Mouse (Mus musculus) urinary bladder, postnatal 4 days (tissue): ENCODE results near the gene Hes1.

Experiments
- DNase-seq, 2 experiments: peaks; one replicate each; pipeline ENCODE4 v3.0.0; 2021 to 2022; ENCODE audit warnings: low spot score in 2 of 2

Gene Hes1

DNA sequence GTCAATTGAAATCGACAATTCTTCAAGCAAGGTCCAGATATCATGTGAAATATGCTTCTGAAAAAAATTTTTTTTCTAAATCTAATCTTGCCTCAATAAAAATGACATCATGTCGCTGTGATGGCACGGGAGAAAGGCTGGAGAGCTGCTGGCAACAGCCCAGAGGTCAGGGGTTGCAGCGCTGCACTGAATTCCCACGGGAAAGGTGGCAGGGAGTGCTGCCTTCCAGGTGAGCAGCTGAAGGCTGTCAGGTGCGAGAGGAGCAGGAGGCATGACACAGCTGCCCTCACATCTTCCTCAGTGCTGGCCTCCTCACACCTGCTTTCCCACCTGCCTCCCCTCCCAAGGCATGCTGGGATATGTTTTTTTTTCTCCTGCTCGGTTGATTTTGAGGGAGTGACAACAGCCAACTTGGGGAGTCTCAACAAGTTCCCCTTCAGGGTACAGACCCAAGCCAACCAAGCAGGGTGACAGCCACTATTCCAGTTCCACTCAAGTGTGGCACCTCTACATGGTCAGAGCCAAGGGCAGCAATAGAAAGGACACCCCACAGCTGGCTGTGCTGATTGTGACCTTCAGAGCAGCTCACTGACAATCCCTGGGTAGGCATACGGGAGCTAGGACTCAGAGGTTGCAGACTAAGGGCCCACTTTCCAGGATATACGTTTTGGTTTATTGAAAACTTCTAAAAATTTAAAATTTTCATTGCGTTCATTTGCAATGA is 13.3 kb upstream of the Hes1 start:
- no peak for DNase-seq

DNA sequence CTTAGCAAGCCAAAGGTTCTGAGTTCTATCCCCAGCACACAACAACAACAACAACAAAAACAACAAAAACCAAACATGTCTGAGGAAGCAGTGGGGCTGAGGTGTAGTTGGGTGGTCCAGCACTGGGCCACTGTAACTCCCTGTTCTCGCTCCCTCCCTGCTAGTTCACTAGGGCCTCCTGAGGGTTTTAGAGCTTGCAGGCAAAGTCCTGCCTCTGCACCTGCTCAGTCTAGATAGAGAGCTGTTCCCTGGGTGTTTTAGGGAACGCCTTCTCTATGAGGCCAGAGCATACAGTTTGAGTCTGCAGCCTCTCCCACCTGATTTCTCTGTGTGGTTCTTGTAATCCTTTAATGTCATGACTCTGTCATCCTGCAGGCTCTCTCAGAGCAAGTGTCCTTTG is 11.9 kb upstream of the Hes1 start:
- no peak for DNase-seq

DNA sequence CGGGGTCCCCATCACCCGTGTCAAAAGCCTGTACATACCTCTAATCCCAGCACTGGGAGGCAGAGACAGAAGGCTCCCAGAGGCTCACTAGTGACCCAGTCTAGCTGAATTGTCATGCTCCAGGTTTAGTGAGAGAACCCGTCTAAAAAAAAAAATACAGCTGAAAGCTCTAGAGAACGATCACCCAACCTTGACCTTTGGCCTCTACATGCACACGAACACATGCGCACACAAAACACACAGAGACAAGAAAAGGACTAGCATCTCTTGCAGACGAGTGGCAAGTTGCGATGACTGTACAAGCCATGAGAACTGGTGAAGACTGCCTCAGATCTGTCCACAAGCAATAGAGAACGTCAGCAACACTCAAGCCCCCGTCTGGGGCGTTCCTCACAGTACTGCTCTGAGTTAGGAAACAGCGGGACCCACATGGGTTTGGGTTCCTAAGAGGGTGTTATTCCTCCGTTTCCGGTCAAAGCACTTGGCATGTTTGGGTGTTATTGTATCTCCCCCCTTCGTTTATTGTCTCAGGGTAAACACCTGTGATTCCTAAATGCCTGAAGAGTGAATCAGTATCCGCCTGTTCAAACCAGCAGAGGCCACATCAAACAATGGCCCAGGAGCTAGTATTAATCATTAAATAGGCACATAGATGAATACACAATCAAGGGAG is 11.2 kb upstream of the Hes1 start:
- DNase-seq: no peak

DNA sequence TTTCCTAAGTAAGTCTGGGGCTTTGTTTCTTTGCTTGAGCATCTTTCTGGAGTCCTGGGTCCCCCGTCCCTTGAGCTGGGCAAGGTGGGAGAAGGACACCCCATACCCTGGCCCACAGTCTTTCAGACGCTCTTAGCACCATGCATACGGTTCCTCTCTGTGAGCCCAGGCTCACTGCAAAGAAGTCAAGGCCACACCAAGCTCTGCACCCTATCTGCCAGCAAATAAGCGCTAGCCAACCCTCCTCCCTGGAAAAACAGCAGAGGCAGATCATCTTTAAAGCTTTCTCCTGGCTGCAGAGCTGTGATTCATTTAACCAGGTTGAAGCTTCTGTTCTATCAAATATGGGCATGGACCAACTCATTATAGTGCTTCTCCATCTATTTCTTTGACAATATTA is 9.6 kb upstream of the Hes1 start:
- DNase-seq: no peak

DNA sequence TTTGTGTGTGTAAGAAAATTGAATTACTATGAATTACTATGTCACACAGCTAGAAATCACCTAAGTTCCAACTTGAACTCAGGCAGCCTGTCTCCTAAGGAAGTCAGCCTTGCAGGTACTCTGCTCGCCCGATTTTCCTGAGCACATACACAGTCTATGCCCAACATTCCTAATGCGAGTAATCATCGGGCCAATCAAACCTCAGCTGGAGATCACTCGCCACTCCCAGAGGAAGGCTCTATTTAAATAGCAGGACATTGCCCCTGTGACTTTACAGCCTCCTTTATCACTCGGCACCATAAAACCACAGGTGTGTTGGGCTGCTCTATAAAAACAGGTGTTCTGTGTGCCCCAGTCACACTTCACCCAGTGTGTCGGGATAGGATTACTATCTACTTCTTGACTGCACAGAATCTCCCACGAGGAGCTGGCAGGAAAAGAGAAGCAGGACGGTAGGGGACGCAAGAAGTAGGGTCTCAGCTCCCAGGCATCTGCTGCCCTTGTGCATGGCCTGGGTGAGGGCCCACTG is 8.8 kb upstream of the Hes1 start:
- no peak for DNase-seq

DNA sequence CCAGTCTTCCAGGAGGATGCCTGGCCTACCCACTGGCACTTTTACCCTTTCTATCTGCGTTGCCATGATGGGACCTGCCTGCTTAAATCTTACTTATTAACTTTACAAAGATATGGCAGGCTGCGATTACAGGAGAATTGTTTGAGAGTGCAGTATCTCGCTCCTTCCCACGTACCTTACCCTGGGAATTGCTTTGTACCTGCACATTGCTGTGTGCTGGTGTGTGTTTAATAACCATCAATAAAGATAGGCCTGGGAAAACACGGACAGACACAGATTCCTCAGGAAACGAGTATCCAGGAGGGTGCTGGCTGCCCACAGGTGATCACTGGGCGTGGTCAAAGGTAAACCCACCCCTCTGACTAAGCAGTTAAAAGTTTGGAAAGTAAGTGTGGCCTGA is 8.3 kb upstream of the Hes1 start:
- no peak for DNase-seq

DNA sequence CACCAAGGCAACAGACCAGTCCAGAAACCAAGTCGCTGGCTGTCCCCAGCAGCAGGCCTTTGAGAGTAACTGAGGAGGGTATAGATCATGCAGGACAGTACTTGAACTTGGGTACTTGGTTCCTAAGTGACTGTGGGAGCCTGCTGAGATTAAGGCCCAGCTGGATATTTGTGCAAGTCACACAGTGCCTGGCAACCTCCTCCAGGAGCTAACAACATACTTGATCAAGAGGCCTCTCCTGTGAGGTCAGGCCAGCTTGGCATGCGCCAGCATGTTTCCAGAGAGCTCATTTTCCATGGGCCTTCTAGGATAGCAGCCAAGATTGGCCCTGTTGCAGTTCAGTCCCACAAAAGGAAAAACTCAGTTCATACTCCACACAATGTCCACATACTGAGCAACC is 7.3 kb upstream of the Hes1 start:
- DNase-seq: no peak

DNA sequence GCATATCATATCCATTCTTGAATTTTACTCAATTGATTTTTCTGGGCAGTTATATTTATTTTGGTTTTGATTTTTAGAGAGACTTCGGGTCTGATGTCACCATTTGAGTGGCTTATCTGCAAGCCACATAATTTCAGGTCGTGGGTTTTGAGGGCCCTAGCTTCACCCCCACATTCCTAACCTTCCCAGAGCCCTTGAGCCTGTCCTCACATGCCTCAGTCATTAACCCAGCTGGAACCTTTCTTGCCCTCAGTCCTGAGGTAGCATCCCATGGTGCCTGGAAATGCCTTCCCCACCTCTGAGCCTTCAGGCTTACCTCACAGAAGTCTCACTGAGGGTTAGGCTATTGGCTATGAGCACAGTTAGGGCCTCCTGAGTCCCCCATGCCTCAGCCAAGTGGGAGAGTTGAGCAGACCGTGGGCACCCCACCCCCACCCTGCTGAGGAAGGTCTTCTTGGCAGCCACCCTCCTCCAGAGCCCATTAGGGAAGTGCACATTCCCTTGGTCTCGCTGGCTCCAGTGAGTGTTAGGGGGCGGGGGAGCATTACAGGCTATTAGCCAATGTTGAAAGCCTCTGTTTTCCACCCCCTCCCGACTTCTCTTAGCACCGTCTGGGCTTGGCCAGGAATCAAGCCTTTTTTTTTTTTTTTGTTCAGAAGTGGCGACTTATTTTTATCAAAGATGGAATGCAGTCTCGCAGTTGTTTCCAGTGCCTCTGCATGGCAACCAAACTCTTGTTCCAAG is 5.0 kb upstream of the Hes1 start:
- DNase-seq: no peak

DNA sequence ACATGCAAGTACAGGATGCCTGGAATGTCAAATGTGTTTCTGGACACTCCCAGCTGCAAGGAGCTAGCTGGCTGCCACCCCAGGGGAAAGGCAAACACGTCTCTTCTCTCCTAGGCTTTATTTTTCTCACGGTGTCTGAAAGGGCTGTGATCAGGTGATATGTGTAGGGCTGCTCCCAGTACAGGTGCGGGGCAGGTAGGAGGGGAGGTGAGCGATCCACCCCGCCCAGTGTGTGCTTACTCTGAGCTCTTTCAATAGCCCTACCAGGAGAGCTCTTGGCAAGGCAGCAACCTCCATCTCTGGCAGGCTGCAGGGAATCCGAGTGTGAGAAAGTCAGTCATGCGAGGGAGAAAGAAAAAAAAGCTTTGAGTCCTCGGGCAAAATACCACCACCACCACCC is 3.8 kb upstream of the Hes1 start:
- DNase-seq: no peak

DNA sequence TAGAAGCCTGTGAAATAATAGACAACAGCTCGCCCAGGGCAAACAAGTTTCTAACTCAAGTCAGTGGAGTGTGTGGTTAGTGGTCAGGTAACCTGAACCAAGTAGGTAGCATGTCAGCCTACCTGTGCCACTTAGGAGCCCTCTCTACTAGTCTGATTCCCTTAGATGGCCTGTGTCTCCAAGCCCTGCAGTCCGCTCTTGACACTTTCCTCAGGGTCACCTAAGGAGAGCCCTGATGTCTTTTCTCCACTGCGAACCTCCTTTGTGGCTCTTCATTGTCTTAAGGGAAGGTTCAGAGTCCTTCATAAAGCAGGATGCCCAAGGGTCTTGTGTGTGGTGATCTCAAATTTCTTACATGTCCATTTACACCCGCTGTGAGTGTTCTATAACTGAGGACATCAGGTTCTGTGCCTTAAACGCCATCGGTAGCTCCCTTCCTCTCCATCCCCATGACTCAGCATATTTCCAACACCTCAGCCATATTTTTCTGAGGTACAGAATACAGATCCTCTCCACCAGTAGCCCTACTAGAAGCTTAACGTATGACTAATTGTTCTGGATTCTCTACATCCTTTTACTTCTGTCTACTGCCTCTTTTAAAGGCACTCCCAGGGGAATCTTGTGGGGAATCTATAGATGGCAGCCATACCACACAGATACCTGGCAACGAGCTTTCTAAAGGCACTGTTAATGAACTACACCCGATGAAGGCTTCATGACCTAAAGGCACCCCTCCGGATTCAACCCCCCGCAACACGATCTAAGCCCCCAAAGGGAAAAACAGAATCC is 1.7 kb upstream of the Hes1 start:
- no peak for DNase-seq

DNA sequence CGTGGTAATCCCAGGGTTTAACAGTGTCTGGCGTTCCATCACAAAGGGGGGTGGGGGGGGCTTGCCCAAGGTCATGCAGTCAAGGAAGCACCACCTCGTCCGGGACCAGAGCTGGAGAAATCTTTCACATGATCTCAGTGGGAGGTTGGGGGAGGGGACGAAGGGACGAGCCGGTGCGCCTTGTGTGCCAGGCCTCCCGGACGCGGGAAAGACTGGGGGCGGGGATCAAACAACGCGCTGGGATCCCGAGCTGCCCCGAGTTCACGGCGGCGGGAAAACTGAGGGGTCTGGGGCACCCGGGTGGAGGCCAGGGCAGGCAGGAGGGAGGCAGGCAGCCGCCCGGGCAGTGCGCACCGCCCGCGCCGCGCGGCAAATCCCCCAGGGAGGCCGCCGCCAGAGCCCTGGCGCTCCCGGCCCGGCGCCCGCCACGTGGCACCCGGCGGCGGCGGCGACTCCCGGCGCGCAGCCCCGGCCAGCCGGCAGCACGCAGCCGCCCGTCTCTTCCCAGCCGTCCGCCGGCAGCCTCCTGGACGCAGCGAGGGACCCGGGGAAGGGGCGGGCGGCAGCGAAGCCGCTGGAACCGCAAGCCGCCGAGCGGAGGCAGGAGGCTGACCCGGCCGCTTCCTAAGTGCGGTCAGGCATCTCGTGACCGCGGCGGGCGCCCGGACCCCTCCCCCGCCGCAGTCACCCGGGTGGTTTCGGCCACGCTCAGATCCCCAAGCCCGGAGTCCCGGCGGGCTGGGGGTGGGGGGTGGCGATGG is 883 bp upstream of the Hes1 start:
- peak; percentile 66 to 78 for DNase-seq

DNA sequence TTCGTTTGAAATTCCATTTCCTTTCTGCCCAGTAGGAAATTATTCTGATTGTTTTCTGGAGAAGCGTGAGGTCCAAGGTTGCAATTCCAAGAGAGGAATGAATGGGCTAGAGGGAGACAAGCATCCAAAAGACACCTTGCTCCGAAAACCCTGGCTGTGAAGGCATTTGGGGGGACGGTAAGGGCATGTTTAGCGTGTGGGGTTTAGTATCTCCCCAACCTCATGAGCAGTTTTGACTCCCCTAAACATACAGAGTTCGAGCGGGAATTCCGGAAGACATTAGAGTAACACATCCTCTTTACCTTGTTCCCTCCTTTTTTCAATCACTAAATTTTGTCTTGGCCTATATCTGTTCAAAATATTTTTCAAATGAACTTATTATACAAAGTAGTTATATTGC is 429 bp downstream of the Hes1 start:
- DNase-seq: no peak

DNA sequence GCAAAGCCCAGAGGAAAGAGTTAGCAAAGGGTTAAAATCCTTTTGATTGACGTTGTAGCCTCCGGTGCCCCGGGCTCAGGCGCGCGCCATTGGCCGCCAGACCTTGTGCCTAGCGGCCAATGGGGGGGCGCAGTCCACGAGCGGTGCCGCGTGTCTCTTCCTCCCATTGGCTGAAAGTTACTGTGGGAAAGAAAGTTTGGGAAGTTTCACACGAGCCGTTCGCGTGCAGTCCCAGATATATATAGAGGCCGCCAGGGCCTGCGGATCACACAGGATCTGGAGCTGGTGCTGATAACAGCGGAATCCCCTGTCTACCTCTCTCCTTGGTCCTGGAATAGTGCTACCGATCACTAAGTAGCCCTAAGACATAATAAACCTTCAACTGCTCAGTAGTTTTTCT is 893 bp downstream of the Hes1 start:
- DNase-seq: peak; percentile 91

DNA sequence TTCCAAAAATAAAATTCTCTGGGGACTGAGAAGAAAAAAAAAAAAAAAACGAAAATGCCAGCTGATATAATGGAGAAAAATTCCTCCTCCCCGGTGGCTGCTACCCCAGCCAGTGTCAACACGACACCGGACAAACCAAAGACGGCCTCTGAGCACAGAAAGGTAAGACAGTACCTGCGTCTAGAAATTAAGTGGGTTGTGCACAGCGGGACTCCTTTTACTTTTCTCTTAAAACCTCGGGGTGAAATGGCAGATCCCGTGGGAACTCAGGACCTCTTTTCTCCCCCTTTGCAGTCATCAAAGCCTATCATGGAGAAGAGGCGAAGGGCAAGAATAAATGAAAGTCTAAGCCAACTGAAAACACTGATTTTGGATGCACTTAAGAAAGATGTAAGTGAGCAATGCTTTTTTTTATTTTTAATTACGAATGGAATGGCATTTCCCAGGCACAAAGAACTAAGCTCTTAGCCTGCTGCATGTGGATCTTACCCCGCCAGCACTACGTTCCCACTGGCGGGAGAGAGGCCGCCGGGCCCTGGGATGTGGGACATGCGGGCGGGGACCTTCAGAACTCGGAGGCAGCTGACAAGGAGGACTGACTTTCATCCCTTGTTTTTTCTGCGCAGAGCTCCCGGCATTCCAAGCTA is 1.5 kb downstream of the Hes1 start:
- no peak for DNase-seq

DNA sequence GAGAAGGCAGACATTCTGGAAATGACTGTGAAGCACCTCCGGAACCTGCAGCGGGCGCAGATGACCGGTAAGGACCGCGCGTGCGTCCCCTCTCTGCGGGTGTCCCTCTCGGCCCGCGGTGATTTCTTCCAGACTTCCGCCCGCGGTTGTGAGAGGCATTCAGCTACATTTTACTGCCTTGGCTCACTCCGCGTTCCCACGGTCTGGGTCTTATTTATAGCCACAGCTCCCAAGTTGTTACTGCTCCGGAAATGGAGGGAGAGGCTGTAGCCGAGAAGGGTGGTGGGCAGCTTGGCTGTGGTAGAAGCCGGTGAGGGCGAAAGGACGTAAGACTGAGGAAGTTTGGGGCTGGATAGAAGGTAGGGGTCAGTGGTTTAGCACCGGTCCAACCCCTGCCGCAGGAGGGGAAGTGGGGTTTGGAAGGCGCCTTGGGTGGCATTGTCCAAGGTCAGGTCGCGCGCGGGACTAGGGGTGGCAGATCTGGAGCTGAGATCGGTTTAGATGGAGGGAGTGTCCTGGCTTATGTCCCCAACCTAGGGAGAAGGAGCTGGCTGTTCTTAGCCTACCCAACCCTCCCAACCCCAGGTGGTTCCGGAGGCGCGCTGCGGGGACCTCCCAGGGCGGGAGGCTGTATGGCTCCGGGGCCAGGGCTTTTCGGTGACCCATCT is 2.1 kb downstream of the Hes1 start:
- DNase-seq: peak in 1 of 2 experiments; percentile 45

DNA sequence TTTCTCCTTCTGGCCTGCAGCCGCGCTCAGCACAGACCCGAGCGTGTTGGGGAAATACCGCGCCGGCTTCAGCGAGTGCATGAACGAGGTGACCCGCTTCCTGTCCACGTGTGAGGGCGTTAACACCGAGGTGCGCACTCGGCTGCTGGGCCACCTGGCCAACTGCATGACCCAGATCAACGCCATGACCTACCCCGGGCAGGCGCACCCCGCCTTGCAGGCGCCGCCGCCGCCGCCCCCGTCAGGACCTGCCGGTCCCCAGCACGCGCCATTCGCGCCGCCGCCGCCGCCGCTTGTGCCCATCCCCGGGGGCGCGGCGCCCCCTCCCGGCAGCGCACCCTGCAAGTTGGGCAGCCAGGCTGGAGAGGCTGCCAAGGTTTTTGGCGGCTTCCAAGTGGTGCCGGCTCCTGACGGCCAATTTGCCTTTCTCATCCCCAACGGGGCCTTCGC is 2.7 kb downstream of the Hes1 start:
- peak; percentile 81 to 84 for DNase-seq

DNA sequence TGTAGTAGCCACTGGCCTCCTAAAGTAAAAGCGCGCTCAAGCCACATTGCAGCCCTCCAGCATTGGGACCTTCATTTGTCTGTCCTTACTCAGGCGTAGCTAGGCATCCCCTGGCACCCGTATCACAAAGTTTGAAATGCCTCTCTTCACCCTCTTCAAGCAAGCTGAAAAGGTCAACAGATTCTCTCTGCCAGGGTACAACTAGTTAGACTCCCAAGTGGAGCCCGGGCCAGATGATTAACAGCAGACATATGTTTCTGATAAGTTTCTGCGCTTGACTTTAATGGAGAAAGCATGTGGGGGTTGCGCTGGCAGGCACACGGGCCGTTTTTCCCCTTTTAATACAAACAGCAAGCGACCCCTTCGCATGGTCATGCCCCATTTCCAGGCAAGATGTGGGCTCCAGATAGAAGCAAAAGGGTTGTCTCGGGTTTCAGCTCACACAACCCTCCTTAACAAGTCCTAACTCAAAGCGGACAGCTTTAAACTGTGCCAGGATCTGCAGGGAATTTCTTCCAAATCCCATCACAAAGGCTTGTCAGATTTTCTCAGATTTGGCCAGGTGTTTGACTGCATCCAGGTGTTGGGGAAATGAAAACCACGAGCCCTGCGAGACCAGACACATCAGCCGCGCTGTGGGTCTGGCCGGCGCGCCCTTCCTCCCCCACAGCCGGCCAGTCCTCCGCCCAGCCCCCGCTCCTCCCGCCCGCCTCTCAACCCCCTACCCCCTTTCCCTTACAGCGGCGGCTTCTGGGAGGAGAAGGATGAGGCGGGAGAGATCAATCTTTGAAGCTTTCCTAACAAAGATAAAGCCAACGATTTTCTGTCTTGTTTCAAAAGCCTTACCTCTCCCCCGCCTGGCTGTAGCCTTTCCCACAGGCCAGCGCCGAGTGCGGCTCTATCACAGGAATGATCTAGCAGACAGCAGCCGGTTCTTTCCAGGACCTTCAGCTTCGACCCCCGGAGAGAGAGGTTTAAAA is 4.1 kb downstream of the Hes1 start:
- no peak for DNase-seq

DNA sequence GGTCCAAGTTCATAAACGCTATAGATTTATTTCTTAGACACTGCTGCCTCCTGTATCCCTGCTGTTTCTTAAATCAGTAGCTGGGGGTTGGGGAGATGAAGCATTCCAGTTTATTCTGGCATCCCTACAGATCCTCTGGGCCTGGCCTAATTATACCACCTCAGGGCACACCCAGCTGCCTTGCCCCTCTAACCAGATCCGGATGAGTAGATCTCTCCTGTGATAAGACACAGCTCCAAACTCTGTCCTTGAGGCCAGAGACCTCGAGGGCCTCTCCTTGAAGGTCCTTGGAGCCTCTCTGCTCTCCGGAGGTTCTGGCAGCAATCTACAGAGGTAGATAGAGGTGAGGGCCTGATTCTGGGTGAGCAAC is 5.4 kb downstream of the Hes1 start:
- no peak for DNase-seq
